ENCODE assay signal across 10 mouse cellular contexts in the genomic region with DNA sequence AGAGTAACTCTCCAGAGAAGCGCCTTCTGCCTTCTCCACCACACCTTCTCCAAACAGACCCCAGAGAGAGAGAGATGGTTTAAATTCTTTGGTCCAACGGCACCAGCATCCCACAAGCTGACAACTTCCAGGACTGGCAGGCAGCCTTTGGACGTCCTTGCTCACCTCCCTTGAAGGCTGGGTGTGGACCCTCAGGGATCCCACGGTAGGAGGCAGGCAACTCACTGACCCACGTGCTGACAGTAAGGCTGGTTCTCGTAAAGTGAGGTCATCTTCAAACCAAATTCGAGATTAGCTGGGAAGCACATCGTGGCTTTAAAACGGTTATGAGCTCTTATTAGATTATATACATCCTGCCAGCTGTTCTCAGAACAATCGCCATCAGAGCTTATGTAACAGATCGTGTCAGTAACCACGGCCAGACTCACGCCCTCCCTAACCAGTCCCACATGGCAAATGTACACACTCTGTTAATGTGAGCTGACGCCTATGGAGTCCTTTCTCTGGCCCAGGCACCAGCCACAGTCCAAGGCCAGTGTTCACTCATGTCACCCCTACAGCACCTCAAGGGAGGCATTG.
DNase-seq lines count a peak whose midpoint lies in the region; ATAC-seq and TF ChIP-seq lines count a peak whose summit lies in the region.
"Had no signal": no experiment of that assay in that cellular context is flagged by ENCODE, and none has a peak within 500 bp of the region (broad histone marks: within the 10 kb centered on the region; RNA-seq: fewer than 3 reads in every experiment).

No protein-coding gene starts in this region.

- 40% methylated on average over 14 of the region's 14 CpGs for WGBS in heart, embryonic 15.5 days
- WGBS in neural tube, embryonic 11.5 days, result 69% methylated on average over 14 of the region's 14 CpGs
- 43% methylated on average over 14 of the region's 14 CpGs for WGBS in intestine, postnatal 0 days

- H3K36me3 ChIP-seq in heart, embryonic 15.5 days, result no peaks in the 10 kb centered on the region
- H3K36me3 ChIP-seq in neural tube, embryonic 11.5 days (ENCODE audit: control insufficient read depth, insufficient read depth, low read length), result no peaks in the 10 kb centered on the region
- no peaks in the 10 kb centered on the region for H3K36me3 ChIP-seq in intestine, postnatal 0 days (ENCODE audit: control insufficient read depth, insufficient read depth)
- H3K36me3 ChIP-seq: neural tube, embryonic 15.5 days had no signal

- no peaks in the 10 kb centered on the region for H3K9me3 ChIP-seq in heart, embryonic 15.5 days (replicated peaks)
- no peaks in the 10 kb centered on the region for H3K9me3 ChIP-seq in neural tube, embryonic 11.5 days (ENCODE audit: control insufficient read depth, low read length)
- no peaks in the 10 kb centered on the region for H3K9me3 ChIP-seq in intestine, postnatal 0 days (ENCODE audit: control insufficient read depth)
- H3K9me3 ChIP-seq: neural tube, embryonic 15.5 days had no signal

- H3K4me2 ChIP-seq in heart, embryonic 15.5 days, result no peak overlapping the region
- no peak overlapping the region for H3K4me2 ChIP-seq in neural tube, embryonic 11.5 days (ENCODE audit: low read depth)
- H3K4me2 ChIP-seq in intestine, postnatal 0 days (replicated peaks; ENCODE audit: low read depth), result no peak overlapping the region
- H3K4me2 ChIP-seq: neural tube, embryonic 15.5 days had no signal

- no peaks in the 10 kb centered on the region for H3K27me3 ChIP-seq in heart, embryonic 15.5 days
- H3K27me3 ChIP-seq in neural tube, embryonic 11.5 days (ENCODE audit: control insufficient read depth, insufficient read depth, low read length), result no peaks in the 10 kb centered on the region
- 0 out of 2 replicates have a peak, but pooled peaks cover 3% of the 10 kb centered on the region for H3K27me3 ChIP-seq in intestine, postnatal 0 days (replicated peaks; ENCODE audit: control insufficient read depth, insufficient read depth, low read length)
- H3K27me3 ChIP-seq: neural tube, embryonic 15.5 days had no signal

- no peak for DNase-seq in heart, postnatal 10 days
- DNase-seq in neural tube, embryonic 11.5 days (ENCODE audit: low spot score), result peak; percentile 36
- no peak for DNase-seq in neural tube, embryonic 10.5 days (ENCODE audit: extremely low spot score, low spot score)
- DNase-seq in urinary bladder, adult 2 months (ENCODE audit: low spot score), result no peak
- DNase-seq in left cerebral cortex, adult 2 months (ENCODE audit: extremely low spot score in 1 of 2, low spot score in 2 of 2), result no peak
- DNase-seq: kidney, postnatal 36 days; thymus, adult 18-20 months had no signal

- H3K9ac ChIP-seq in heart, embryonic 15.5 days, result no peak overlapping the region
- H3K9ac ChIP-seq in neural tube, embryonic 11.5 days (ENCODE audit: low read length), result no peak overlapping the region
- no peak overlapping the region for H3K9ac ChIP-seq in intestine, postnatal 0 days (ENCODE audit: low read depth, low read length)
- H3K9ac ChIP-seq: neural tube, embryonic 15.5 days had no signal

- intact Hi-C loops in heart, postnatal 10 days (cut with DNase I), result no loop called here
- intact Hi-C loops in left cerebral cortex, adult 2 months (cut with DNase I), result no loop called here

- peaks cover 41% of the 10 kb centered on the region for H3K4me1 ChIP-seq in heart, embryonic 15.5 days (replicated peaks)
- peaks cover 3% of the 10 kb centered on the region; the same call in 1 of the 2 replicates for H3K4me1 ChIP-seq in neural tube, embryonic 11.5 days (ENCODE audit: control insufficient read depth, insufficient read depth, low read length)
- no peaks in the 10 kb centered on the region for H3K4me1 ChIP-seq in intestine, postnatal 0 days (replicated peaks; ENCODE audit: control insufficient read depth, insufficient read depth, low read length)

- TF ChIP-seq CTCF in intestine, postnatal 0 days (IDR thresholded peaks at IDR 0.05; ENCODE audit: low read depth), result no peak
- TF ChIP-seq CTCF in left cerebral cortex, adult 2 months (IDR thresholded peaks at IDR 0.05), result no peak

- ATAC-seq in heart, embryonic 15.5 days (replicated peaks; ENCODE audit: insufficient number of reproducible peaks, insufficient read depth, low FRiP score, low read depth), result 0 out of 2 replicates have a peak, but pooled peaks have one; percentile 20
- no peak for ATAC-seq in neural tube, embryonic 11.5 days (ENCODE audit: insufficient read depth, low FRiP score, low TSS enrichment)
- ATAC-seq in intestine, postnatal 0 days, result no peak

- H3K4me3 ChIP-seq in heart, embryonic 15.5 days, result no peak overlapping the region
- H3K4me3 ChIP-seq in neural tube, embryonic 11.5 days (ENCODE audit: low read depth, low read length), result no peak overlapping the region
- no peak overlapping the region for H3K4me3 ChIP-seq in intestine, postnatal 0 days (ENCODE audit: low read depth, low read length)
- H3K4me3 ChIP-seq in left cerebral cortex, adult 2 months, result no peak overlapping the region
- H3K4me3 ChIP-seq: neural tube, embryonic 15.5 days had no signal

- H3K27ac ChIP-seq in heart, embryonic 15.5 days, result 0 out of 2 replicates have a peak overlapping the region, but pooled peaks have one; percentile 48
- no peak overlapping the region for H3K27ac ChIP-seq in neural tube, embryonic 11.5 days (ENCODE audit: low read depth, low read length)
- H3K27ac ChIP-seq in intestine, postnatal 0 days (ENCODE audit: low read depth, low read length), result peak overlapping the region; percentile 28; the same call in 1 of the 2 replicates
- H3K27ac ChIP-seq in left cerebral cortex, adult 2 months, result no peak overlapping the region

Comparison
In these comparisons a context has a peak if more than half of its experiments do, and no peak if none do; other contexts are left out.
1. H3K27ac ChIP-seq: peak in heart, embryonic 15.5 days (single experiment) and intestine, postnatal 0 days (single experiment); none in neural tube, embryonic 11.5 days (single experiment) and left cerebral cortex, adult 2 months (single experiment).